Mouse (Mus musculus) regulatory T cell (primary cell): ENCODE results near the gene Slamf7.

Source experiments
- in situ Hi-C: fragments of 300-600 bp; cut with MboI, MseI; formaldehyde crosslinking; loops from one replicate; pipeline ENCODE4 v1.15.1; 2025; ENCODE audit warnings: high pct_unique_total_duplicates

The Slamf7 gene

DNA sequence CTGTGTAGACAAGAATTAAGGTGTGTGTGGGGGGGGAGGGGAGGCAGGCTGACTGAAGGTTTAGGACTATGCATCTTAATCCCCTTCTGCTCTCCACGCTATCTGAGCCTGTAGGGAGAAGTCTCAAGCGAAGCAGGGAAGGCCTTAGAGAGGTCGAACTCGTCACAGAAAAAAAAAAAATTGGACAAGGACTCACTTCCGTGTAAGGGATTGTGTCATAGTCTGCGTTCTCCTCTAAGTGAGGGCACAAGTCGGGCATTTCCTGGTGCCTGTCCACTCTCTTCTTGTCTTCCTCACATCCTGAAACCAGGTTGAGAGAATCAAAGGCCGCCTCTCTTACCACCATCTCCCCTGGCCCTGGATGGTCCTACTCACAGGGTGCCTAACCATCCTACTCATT lies 15.7 kb downstream of the Slamf7 start:
- in situ Hi-C loops = no loop called here

DNA sequence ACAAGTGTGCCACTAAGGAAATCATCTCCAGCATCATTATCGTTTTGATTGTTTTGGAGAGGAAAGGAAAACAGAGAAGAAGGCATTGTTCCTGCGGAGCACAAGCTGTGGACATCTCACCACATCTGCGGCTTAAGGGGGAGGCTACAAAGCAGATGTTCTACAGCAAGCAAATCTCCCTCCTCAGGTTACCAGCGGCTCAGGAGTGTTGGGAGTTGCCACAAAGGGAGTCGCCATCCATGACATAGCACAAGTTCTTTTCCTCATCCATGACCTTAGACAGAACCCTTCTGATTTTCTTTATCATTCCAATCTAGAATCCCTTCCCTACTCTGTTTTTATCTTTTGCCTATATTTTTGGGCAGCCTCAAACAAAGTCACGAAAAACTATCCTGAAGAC lies 17.1 kb downstream of the Slamf7 start:
- in situ Hi-C loops = no loop called here

DNA sequence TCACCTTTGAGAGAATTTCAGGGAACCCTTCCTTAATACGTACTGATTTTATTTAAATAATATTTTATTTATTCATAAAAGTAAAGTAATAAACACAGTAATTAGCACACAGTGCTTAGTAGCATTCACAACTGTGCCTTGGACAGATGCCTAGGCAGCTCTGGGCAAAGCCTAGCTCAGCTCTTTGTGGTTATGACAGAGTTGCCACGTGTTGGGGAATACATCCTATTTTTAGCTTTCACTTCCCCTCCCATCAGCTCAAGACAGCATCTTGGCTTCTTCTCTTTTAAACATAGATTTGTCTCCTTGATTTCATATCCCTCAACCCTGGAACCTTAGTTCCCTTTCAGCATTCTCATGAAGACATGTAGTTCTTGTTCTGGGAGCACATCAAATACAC lies 21.4 kb downstream of the Slamf7 start:
- in situ Hi-C loops = no loop called here

DNA sequence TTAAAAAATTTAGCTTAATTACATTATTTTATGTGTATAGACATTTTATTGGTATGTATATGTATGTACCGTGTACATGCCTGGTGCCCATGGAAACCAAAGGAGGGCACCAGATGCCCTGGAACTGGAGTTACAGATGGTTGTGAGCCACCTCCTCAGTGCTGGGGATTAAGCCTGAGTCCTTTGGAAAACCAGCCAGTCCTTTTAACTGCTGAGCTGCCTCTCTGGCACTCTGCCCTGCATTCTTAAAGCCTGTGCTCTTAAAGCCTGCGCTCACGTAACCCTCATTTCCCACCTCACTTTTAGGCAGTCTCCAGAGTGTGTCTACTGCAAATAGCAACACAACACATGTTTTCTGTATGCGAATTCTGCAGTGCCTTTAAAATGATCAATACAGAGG lies 21.9 kb downstream of the Slamf7 start:
- in situ Hi-C loops = no loop called here

DNA sequence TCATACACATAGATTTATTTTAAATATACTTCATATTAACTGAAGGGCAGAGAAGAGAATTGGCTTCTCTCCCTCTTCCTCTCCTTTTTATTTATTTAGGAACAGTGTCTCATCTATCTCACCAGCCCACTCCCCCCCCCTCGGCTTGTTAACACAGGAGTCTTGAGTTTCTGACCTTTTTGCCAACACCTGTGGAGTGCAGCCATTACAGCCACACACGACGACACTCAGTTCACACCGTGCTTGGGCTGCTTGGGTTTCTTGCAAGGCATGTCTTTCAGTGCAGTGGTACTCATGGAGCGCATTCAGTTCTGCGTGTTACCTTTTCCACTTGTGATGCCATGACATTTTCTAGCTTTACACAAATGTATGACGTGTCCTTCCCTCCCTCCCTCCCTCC lies 22.8 kb downstream of the Slamf7 start:
- in situ Hi-C loops = no loop called here

DNA sequence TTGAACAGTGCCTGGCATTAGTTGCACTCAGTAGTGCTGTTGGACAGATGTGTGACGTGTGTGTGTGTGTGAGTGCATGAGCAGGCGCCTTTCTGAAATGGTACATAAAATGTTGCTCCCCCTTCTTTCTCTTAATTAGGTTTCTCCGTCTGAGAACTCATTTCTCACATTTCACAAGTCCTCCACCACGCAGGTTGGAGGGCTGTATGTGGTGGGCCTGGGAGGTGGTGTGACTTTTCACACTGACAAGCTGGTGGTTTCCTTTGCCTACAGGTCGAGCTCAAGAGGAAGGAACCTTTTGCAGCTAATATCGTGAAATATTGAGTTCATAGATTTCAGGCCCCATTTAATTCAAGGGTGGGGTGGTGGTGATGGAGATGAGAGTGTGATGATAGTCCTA lies 23.7 kb downstream of the Slamf7 start:
- in situ Hi-C loops = no loop called here

DNA sequence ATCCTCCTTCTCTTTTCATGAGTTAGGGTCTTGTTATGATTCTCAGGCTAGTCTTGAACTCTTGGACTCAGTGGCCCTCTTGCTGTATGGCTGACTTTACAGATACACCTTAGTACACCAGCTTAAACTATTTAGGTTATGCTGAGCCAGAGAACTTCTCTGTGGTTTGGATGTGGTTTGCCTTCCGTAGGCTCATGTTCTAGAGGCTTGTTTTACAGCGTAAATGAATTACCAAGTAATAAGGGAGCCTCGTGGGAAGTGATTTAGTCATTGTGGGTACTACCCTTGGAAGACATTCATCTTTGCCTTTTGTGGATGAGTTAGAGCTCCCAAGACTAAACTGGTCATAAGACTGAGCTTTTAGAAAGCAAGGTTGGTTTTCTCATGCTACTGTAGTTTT lies 25.0 kb downstream of the Slamf7 start:
- in situ Hi-C loops = no loop called here

DNA sequence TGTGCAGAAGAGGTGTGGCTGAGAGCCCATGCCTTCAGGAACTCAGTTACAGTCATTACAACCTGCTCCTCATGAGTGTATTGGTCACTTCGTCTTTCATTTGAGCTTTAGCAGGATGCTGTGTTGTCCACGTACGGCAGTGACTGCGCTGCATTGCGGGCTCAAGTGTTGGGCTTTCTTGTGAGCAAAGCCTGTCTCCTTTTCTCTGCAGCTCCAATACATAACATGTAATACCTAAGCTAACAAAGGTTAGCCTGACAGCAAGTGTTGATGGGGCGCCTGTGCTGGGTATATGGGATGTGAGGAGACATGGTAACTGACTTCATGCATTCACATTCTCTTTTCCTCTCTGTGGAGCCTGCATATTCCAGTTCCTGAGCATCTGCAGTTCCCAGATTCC lies 32.7 kb downstream of the Slamf7 start:
- in situ Hi-C loops = loop anchor here (5.0 kb wide), 1 partner anchor 77 kb away; no protein-coding TSS in a partner anchor

DNA sequence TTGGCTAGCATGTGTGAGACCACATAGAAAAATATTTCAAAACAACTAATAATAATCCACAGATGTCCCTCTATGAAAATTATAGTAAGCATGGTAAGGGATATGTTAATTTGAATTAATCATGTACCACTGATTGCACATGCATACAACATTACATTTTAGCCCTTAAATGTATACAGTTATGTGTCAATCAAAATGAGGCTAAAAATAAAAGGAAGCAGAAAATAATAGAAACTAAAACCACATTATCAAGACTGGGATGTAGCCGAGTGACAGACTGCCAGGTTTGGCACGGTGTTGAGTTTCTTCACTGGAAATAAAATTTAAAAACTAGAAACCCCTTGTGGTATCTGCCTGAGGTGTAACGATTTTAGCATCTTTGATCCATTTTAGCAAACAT lies 33.2 kb downstream of the Slamf7 start:
- in situ Hi-C loops = loop anchor here (5.0 kb wide), 1 partner anchor 78 kb away; no protein-coding TSS in a partner anchor

DNA sequence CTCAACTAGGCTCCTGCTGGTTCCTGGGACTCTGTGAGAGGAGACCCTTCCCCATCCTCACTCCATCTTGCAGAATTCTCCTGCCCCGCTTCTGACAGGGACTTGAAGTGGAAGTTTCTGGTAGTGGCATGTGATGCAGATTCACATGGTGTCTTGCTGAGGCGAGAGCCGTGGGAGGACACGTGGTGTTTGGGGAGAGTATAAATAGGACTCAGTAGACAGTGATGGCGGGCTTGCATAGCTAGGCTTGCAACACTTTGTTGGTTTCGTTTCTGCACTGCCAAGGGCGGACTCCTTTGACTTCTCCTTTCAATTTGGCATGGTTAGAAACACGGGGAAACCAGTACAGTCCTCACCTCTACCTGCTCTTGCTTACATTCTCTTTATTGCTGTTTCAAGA lies 33.8 kb downstream of the Slamf7 start:
- in situ Hi-C loops = no loop called here

DNA sequence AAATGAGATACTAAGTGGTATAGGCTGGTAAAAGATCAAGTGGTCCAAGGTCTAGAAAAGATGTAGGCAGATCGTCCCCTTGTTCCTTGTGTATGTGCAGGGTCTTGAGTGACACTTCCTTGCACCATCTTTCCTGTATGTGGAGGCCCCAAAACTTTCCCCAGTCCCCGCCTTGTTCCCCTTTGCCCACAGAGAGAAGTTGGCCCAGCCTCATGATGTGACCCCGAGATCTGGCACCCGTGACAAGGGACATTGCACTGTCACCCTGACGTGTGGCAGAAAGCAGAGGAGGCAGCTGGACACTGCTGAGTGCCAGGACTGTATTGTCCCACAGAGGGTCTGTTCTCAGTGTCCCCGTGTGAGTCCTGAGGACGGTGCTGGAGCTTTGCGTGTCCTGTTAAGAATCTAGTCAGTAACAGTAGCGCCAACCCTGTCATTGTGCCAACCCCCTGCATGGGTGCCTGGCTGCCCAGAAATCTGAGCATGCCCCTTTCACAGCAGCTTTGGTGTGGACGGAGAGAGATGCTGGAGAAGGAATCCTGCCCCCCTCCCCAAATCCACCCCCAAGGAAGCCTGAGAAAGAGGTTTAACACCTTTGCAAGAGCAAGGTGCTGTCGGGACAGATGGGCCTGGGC lies 35.8 kb downstream of the Slamf7 start:
- in situ Hi-C loops = no loop called here

DNA sequence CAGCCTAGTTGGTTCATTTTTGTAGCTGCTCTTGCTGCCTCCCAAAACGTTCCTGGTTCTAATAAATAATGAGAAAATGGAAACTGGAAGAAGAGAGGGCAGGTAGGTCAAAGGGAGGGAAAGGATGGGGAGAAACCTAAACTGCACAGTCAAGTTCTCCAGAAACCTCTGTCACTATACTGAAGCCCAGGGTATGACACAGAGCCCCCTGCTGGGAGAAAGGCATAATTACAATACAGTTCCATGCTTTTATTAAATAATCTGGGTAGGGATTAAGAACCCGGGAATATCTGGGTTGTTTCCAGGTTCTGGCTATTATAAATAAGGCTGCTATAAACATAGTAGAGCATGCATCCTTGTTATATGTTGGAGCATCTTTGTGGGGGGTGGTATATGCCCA lies 38.9 kb downstream of the Slamf7 start:
- in situ Hi-C loops = no loop called here

DNA sequence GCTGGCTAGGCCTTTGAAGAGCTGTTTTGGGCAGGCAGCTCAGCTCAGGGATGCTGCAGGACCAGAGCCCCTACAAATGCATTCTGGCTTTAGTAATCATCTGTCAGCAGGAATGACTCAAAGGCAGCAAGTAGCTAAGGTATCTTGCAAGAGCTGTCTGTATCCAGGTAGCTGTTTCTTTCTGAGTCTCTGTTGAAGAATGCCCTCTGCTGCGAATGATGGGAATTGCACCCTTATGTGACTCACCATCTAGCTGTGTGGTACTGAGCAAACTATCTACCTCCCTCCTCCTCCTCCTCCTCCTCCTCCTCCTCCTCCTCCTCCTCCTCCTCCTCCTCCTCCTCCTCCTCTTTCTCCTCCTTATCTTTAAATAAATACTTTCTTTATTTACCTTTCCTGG lies 42.1 kb downstream of the Slamf7 start:
- in situ Hi-C loops = no loop called here

DNA sequence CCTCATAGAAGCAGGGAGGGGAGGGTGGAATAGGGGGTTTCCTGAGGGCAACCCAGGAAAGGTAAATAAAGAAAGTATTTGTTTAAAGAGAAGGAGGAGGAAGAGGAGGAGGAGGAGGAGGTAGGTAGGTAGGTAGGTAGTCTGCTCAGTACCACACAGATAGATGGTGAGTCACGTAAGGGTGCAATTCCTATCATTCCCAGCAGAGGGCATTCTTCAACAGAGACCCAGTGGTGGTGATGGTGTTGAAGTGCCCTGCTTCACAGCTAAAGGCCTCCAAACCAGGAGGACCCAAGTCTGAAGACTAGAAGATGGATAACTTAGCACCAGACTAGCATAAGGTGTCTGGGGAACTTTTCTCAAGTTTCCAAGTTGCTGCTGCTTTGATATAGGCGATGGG lies 42.8 kb downstream of the Slamf7 start:
- in situ Hi-C loops = no loop called here

DNA sequence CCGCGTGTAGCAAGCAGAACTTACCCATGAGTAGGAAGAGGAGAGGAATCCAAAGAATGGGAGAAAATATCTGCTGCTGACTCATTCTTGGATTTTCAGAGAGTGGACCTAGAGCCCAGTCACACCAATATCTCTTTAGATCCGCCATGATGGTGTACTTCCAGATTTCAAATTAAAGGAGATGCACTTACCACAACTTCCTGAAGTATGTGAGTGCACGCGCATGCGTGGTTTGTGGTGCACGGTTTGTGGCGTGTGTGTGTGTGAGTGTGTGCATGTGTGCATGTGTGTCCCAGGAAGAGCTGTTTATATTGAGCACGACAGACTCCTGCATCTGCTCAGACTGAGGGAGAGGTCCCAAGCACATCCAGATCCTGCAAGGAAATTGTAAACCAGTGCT lies 45.7 kb downstream of the Slamf7 start, which contains the start of gene Ly9:
Gene Ly9 (minus strand): TSS at position 235 of the 400 bp plus-strand sequence.
- in situ Hi-C loops = no loop called here

DNA sequence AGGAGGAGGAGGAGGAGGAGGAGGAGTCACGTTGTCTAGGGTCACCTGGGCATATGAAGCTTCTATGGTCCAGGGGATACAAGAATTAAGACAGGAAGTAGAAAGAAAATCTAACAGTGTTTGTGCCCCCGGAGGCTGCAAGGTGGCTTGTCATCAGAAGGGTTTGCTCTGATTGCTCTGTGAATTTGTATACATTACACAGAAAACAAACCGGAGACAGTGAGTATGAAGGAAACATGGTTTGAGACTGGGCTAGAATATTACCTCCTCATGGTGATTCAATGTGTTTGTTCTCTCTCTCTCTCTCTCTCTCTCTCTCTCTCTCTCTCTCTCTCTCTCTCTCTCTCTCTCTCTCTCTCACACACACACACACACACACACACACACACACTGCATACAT lies 46.2 kb downstream of the Slamf7 start:
- in situ Hi-C loops = no loop called here

DNA sequence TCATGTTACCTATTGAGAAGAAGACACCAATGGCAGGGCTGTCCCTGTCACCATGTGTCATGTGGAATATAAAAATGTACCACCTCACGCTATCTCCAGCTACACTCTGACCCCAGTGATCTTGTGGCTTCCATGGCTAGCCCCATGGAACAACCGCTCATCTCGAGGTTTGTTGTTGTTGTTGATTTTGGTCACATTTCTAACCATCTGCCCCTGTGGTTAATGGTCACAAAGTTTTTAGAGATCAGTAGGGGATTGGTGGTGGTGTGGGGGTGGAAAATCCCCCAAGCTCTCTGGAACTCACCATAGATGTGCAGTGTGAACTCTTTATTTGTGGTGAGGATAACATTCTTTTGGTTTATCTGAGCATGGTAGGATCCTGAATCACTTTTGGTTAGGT lies 48.1 kb downstream of the Slamf7 start:
- in situ Hi-C loops = no loop called here

DNA sequence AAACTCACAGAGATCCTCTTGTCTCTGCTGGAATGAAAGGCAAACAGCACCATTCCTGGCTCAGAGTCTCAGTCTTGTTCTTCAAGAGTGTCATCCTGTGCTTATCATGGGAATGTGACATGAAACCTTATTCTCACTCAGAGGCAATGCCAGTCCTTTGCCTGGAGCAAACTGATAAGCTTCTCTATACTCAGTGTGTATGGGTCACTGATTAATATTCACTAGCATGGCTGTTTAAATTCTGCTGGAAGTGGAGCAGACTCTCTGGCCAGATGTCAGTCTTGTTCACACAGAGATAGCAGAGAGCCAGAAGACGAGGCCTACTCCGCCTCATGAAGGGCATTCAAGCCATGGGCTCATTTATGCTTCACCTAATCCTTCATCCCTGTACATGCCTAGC lies 68.3 kb downstream of the Slamf7 start:
- in situ Hi-C loops = no loop called here
